8 mouse cellular contexts compared by ENCODE assay signal in genomic region chr11:49243727-49244594, GRCm38 (mm10). TPM values are rescaled to one million over a fixed set of nuclear protein-coding genes. Genes with fewer than 3 reads are reported as not detected.
DNase-seq lines count a peak whose midpoint lies in the region; ATAC-seq lines count a peak whose summit lies in the region.

TSS of gene Mgat1 (plus strand) at chr11:49244191.

- no peaks in the 10 kb centered on the region for H3K36me3 ChIP-seq in hindbrain, embryonic 11.5 days (ENCODE audit: control insufficient read depth, insufficient read depth, low read length)

- H3K4me3 ChIP-seq in hindbrain, embryonic 11.5 days (ENCODE audit: low read depth, low read length): peak within 1 kb of the TSS; percentile 55

- under 1% methylated on average over 45 of the region's 60 CpGs for WGBS in hindbrain, embryonic 11.5 days

- ATAC-seq in hindbrain, embryonic 11.5 days (ENCODE audit: low FRiP score): peak; percentile 98

- H3K27ac ChIP-seq in hindbrain, embryonic 11.5 days (ENCODE audit: low read depth, low read length): peak within 1 kb of the TSS; percentile 93

- no peaks in the 10 kb centered on the region for H3K27me3 ChIP-seq in hindbrain, embryonic 11.5 days (ENCODE audit: control insufficient read depth, insufficient read depth, low read length)

- no peaks in the 10 kb centered on the region for H3K9me3 ChIP-seq in hindbrain, embryonic 11.5 days (ENCODE audit: control insufficient read depth, low read length)

- H3K9ac ChIP-seq in hindbrain, embryonic 11.5 days (ENCODE audit: low read depth, low read length): peak within 1 kb of the TSS; percentile 69

- peak; percentile 99 for DNase-seq in Muller cell, postnatal 12 days (ENCODE audit: inconsistent ontology term)
- peak; percentile 83 for DNase-seq in cerebellum, adult 9-10 months
- peak; percentile 83 to 91 for DNase-seq in frontal cortex, adult 2 months (ENCODE audit: extremely low spot score in 1 of 2, low spot score in 1 of 2)
- peak; percentile 93 for DNase-seq in hindbrain, embryonic 11.5 days (ENCODE audit: low spot score)
- peak; percentile 78 to 90 for DNase-seq in layer of hippocampus, postnatal 25 days (ENCODE audit: extremely low spot score in 1 of 2, low spot score in 1 of 2)
- peak; percentile 96 for DNase-seq in lung, postnatal 25 days (ENCODE audit: low spot score)
- peak; percentile 96 for DNase-seq in retina, embryonic 14.5 days (ENCODE audit: low spot score)
- DNase-seq in thymus, postnatal 4 days: peak; percentile 97

- peak within 1 kb of the TSS; percentile 63 for H3K4me2 ChIP-seq in hindbrain, embryonic 11.5 days (replicated peaks; ENCODE audit: low read depth, low read length)

- H3K4me1 ChIP-seq in hindbrain, embryonic 11.5 days (replicated peaks; ENCODE audit: control insufficient read depth, insufficient read depth, low read length): no peaks in the 10 kb centered on the region; the same call in 1 of the 2 replicates

RNA-seq across cellular contexts. Expression of gene Mgat1, which starts in this region (rescaled TPM):
- polyA plus RNA-seq in frontal cortex, adult 2 months (2012; rRNA removed): 58.5 and 65.0 TPM in 2 replicates
- 28.7 and 31.0 TPM in 2 replicates for polyA plus RNA-seq in hindbrain, embryonic 11.5 days (2014; fragmentation: Nextera tagmentation; extraction: Ambion mirVana)
- total RNA-seq in layer of hippocampus, postnatal 25 days (2021): 10 to 100 TPM; 54.4 to 57.0 TPM

Comparison
In these comparisons a context has a peak if more than half of its experiments do, and no peak if none do; other contexts are left out.
1. Peak in every context shown above with its lines: DNase-seq, ATAC-seq, H3K4me3 ChIP-seq and H3K27ac ChIP-seq.